Mouse (Mus musculus) mature B cell (primary cell): ENCODE results near the gene Tas2r117.

Experiments used
- in situ Hi-C: fragments of 300-500 bp; cut with MboI; formaldehyde crosslinking; loops from 2 replicates; pipeline ENCODE4 v1.14.3; 2019

Gene Tas2r117

DNA sequence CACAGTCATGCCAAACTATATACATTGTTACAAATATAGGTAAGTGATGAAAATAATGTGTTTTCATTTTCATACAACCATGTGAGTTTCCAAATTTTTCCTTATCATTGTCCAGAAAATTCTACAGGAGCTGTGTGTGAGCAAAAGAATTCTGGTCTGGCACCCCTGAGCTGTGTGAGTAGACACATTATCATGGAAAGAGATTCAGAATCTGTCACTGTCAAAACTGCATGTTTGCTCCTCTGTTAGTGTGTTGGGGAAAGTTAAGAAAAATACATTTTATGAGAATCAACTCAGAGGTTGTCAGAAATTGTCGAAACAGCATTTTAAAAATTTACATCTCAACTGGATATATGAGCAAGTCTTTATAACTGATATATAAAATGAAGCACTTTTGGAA lies at the start of gene Tas2r117:
Tas2r117 (plus strand) TSS at position 301 of the 400 bp plus-strand sequence.
- in situ Hi-C loops = no loop called here

DNA sequence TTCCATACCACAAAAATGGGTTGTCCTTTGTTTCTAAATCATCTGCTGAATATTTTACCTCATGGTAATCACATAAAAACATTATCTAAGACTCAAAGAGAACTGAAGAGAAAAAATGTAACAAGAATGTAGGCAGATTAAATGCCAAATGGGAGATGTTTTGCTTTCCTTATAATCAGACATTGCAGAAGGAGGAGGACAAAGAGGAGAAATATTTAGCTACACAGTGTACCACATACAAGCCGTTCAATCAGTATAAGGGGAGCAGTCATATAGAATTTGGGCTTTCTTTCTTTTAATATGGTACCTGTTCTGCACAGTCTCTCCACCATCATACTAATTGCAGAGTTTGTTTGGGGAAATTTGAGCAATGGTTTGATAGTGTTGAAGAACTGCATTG lies 48.2 kb upstream of the Tas2r117 start, which contains the start of gene Tas2r124:
Tas2r124 (plus strand) TSS at position 301 of the 400 bp plus-strand sequence.
- in situ Hi-C loops = no loop called here

DNA sequence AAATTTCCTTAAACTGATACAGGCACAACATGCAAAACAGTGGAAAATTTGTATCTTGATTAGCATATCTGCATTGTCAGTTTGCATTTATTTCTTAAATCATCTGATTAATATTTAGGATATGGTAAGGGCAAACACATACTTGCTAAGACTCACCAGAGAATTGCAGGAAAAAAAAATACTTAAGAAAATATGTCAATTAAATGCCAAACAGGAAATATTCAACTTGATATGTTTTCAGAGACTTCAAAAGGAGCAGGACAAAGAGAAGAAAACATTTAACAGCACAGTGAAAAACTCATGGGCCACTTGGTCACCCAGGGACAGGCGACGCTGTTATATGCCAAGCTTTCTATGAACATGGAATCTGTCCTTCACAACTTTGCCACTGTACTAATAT lies 40.8 kb upstream of the Tas2r117 start, which contains the start of gene Tas2r102:
Tas2r102 (plus strand) TSS at position 301 of the 400 bp plus-strand sequence.
- in situ Hi-C loops = no loop called here

DNA sequence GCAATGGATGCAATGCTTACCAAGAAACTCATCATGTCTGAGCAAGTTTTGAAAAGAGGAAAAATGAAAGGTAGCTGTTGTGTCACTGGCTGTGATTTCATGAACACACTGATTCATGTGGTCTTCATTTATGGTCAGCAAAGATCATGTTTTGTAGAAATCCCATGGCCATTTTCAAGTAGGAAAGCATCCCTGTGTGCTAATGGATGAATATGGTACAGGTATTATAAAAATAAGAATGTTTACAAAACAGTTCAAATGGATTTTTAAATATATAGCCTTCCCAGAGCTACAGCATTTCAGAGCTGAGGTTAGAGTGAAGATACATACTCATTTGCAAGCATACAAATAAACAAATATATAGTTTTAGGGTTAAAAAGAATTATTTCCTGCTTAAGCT lies 24.6 kb upstream of the Tas2r117 start, which contains the start of gene Tas2r136:
Tas2r136 (minus strand) TSS at position 101 of the 400 bp plus-strand sequence.
- in situ Hi-C loops = no loop called here

DNA sequence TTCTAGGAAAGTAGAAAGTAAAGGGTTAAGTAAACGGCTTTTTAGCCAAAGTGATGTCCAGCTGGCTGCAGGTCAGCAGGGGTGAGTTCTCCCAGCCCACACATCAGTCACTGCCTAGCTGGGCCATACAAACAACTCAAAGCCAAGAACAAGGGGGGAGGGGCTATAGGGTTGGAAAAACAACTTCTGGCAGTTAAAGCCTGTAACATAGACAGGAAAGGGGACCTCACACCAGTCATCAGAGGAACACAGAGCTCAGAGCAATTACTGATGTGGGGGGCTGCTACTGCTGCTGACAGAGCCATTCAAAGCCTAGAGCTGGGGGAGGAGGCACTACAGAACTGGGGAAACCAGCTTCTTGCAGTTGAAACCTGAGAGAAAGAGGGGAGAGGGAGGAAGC lies 7.2 kb upstream of the Tas2r117 start:
- in situ Hi-C loops = no loop called here

DNA sequence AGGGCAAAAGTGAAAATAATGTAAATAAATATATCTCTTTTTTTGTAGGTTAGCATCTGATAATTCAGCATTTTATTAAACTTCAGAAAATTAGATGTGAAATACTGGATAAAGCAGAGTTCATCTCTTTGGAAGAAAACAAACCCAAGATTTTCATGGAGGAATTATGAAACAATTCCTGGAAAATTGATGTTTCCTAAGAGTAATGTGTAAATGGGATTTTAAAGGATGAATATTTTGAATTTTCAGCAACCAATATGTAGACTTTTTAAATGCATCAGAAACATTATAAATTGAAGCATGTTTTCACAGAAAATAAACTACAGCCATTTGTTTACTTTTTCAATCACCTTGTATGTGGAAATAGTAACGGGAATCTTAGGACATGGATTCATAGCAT lies 44.2 kb downstream of the Tas2r117 start, which contains the start of gene Tas2r123:
Tas2r123 (plus strand) TSS at position 301 of the 400 bp plus-strand sequence.
- in situ Hi-C loops = no loop called here
